Mouse (Mus musculus) ovary, postnatal 10 days (tissue): ENCODE results near the gene Camk2d.

Experiments used
- DNase-seq: peaks from one replicate; pipeline ENCODE4 v3.0.0; 2022; ENCODE audit warnings: low spot score

The Camk2d gene

GRCm38 (mm10) chr3:126746148-126746803, 150.2 kb downstream of the Camk2d start:
- DNase-seq = no peak

GRCm38 (mm10) chr3:126747628-126748027, 151.5 kb downstream of the Camk2d start:
- DNase-seq = no peak

GRCm38 (mm10) chr3:126751377-126752098, 155.4 kb downstream of the Camk2d start:
- DNase-seq = no peak

DNA sequence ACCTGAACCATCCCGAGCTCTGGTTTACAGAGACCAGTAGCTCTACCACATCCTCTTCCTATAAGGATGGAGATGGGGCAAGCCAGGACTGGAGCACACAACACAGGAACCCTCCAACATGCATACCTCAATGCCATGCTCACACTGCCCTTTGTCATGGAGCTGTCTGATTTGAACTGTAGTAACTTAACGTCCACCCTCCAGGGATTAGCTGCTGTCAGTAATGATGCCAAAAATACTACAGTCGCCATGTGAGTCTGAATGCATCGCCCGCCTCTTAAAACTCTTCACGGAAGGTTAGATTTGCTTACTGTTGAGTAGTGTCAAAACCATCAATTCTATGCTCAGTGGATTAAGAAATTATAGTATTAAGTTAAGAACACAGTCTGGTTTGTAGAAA, 156.9 kb downstream of the Camk2d start:
- DNase-seq = no peak

- DNase-seq = no peak
Observed at GRCm38 (mm10) chr3:126758398-126758797, 162.3 kb downstream of the Camk2d start.

DNA sequence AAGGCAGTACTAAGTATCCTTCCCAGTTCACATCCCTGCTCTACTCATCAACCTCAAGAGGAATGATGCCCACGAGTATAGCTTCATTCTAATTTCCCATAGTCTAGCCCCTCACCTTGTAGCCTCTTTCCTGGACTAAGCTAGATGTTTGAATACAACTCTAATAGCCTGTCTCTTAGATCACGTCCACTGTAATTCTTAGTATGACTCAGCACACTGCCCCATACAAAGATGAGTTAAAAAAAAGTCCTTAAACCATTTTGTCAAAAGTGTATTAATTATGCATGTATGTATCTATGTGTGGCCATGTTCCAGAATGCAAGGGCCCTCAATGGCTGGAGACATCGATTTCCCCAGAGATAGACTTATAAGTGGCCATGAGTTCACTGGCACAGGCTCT, 164.5 kb downstream of the Camk2d start:
- DNase-seq = no peak

GRCm38 (mm10) chr3:126764745-126765144, 168.6 kb downstream of the Camk2d start:
- DNase-seq = no peak

DNA sequence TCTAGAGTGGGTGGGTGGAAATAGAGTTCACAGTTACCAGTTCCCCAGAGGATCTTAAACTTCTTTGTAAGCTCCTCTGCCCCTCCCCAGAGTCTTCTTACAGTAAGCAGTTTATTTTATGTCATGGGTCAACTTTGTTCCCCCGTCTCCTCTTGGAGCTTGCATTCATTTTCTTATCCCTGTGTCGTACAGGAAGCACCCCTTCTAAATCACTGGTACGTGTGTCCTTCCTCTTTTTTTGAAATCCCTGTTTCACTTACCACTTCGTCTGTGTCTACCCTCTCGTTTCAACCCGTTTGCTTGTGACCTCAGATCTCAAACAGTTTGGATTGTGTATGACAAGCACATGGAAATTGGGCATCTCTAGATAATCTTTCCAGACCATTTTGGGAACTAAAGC, 174.0 kb downstream of the Camk2d start:
- DNase-seq = no peak

GRCm38 (mm10) chr3:126771032-126771431, 174.9 kb downstream of the Camk2d start:
- DNase-seq = no peak

DNA sequence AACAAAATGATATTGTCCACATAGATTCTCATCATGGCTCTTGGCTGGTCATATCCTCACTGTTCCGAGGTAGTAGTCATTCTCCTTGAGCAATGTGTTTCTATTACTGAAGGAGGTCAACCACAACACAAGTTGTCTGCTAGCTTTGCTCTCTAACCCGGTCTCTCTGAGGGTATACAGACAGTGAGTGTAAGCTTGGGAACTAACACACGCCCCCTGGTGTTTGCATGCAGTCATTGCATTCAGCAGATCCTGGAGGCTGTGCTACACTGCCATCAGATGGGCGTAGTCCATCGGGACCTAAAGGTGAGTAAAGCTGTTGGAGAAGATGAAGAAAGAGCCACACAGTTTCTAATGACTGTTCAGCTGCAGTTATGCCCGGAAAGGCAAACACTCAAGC, 175.4 kb downstream of the Camk2d start:
- peak; percentile 27 for DNase-seq

- DNase-seq = no peak
Observed at GRCm38 (mm10) chr3:126776001-126776400, 179.9 kb downstream of the Camk2d start.

DNA sequence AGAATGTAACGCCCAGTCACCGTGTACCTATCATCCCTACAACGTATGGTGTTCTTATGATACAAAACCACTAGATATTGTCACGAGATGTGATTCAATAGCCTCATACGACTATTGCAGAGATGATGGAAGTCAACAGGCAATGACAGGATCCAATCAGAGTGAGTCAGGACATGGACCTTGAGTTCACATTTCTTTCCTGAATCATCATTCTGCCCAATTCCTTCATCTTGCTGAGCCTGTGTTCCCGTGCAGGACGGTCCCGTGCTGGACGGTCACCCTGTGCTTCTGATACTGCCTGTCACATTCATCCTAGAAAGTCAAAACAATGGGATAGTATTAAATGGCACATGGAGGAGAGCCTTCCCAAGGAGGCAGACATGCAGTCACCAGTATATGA, 181.0 kb downstream of the Camk2d start:
- no peak for DNase-seq

- DNase-seq = no peak
Observed at GRCm38 (mm10) chr3:126777879-126778278, 181.8 kb downstream of the Camk2d start.

GRCm38 (mm10) chr3:126780014-126780615, 184.0 kb downstream of the Camk2d start:
- no peak for DNase-seq

- DNase-seq = no peak
Observed at GRCm38 (mm10) chr3:126793035-126793964, 197.2 kb downstream of the Camk2d start.

- DNase-seq = no peak
Observed at GRCm38 (mm10) chr3:126795904-126796303, 199.8 kb downstream of the Camk2d start.

DNA sequence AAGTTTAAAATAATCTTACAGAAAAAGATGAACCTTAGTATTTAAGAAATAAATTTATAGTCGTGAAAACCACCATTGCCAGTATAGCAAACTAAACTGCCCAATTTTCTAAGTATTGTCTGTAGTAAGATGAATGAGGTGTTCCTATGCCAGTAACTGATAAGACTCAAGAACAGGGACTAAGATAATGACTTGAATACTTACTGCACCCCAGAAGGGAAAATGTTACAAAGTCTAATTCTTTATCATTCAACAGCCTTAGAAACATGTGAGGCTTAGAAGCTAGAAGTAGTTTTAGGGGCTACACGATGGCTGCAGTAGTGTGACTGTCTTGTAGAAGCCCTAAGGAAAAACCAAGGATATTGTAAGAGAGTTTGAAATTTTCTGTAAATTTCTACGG, 200.9 kb downstream of the Camk2d start:
- no peak for DNase-seq

DNA sequence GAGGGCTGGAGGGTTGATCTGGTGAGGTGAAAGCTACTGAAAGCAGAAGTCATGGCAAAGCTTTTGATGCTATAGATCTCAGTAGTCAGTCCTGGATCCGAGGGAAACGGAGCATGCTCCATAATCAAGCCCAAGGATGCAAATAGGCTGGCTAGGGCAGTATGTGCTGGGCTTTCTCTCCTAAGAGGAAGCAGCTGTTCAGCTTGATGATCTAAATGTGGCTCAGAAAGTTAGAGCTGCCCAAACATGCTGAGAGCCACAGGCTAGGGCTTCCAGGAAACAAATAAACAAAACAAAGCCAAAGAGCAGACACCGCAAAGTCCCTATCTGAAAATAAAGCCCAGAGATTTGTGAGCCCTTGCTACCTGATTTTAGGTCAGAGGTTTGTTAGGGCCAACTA, 201.7 kb downstream of the Camk2d start:
- DNase-seq = no peak

GRCm38 (mm10) chr3:126802988-126803387, 206.9 kb downstream of the Camk2d start:
- DNase-seq = no peak

GRCm38 (mm10) chr3:126804968-126805367, 208.9 kb downstream of the Camk2d start:
- DNase-seq = no peak

DNA sequence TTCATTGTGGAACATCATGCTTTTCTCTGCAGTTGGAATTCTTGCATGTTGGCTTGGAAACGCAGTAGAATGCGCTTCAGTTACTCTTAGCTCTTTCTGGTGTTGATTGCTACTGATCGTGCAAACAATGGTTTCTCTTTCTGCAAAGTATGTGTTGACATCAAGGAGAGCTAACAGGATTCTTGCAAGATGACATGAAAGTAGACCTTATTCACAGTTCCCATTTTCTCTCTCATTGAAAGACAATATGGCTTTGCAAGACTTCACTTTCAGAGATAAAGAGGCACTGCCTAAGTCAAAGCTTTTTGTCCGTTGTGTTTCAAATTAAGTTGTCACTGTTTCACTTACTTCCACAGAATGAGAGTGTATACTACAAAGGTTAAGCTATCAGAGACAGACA, 210.0 kb downstream of the Camk2d start:
- DNase-seq = no peak

DNA sequence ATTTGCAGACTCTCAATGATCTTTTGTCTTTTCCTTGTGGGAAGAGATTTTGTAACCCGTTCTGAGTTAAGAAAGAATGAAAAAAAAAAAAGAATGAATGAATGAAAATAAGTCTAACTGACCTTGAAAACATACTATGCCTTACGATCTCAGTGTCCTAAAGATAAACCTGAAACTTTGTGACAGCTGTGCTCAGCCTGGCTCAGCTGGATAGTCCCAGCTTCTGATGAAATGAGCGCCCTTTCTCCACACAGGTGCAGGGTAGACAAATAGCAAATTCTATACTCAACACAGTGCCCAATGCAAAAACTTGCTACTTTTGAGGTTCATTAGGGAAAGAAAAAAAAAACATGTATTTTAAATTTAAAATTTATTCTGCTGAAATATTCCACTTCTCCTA, 213.8 kb downstream of the Camk2d start:
- no peak for DNase-seq
